Mouse (Mus musculus) embryo, embryonic 10 days (tissue): ENCODE results near the gene Tsg101.
"Not testable (repeated sequence)": the region's sequence is repeated elsewhere in the genome, so short reads cannot be mapped to it uniquely, and the experiment has no call there.

Experiments used
- DNase-seq: peaks from one replicate; pipeline ENCODE4 v3.0.0-alpha.2; 2015; ENCODE audit warnings: low spot score

Tsg101 gene

DNA sequence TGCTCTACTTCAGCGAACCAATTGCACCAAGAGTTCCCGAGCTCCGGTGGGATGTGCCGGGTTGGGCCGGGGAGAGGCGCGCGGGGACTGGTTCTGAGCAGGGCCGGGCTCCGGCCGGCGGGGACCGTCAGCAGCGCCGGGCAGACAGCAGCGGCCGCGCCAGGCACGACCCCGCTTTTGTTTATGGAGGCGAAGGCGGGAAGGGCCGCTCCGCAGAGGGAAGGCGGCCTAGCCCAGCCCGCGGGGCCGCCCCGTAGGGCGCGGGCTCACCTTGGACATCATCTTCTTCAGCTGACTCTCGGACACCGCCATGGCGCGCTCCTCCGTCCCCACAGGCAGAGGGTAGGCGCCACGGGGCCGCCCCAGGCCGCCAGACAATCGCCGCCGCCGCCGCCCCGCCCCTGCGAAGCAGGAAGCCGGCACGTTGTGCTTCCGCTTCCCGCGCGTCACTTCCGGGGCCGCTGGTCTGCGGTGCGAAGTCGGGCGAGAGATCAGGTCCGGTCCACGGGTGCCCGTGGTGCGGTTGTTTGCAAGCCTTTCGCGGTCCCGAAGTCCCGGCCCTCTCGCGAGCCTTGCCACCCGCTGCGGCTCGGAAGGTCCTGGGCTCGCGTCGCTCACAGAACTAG lies at the start of gene Tsg101:
Gene Tsg101, minus strand, starts transcription at position 419 of the 626 bp plus-strand sequence.
- peak; percentile 93 for DNase-seq

DNA sequence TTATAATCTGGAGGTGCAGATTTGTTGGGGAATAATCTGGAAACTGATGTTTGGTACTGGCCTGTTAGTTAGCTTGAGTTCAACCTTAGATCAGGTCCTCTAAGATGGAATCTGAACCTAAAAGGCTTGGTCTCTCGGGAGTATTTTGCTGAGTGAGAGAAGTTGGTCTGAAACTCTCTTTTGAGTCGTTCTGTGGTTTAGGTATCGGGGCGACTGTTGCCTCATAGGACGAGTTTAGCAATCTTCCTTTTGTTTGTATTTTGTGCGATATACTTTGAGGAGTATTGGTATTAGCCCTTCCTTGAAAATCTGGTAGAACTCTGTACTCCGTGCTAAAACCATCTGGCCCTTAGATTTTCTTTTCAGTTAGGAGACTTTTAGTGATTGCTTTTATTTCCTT lies 44.3 kb upstream of the Tsg101 start:
- no peak for DNase-seq

DNA sequence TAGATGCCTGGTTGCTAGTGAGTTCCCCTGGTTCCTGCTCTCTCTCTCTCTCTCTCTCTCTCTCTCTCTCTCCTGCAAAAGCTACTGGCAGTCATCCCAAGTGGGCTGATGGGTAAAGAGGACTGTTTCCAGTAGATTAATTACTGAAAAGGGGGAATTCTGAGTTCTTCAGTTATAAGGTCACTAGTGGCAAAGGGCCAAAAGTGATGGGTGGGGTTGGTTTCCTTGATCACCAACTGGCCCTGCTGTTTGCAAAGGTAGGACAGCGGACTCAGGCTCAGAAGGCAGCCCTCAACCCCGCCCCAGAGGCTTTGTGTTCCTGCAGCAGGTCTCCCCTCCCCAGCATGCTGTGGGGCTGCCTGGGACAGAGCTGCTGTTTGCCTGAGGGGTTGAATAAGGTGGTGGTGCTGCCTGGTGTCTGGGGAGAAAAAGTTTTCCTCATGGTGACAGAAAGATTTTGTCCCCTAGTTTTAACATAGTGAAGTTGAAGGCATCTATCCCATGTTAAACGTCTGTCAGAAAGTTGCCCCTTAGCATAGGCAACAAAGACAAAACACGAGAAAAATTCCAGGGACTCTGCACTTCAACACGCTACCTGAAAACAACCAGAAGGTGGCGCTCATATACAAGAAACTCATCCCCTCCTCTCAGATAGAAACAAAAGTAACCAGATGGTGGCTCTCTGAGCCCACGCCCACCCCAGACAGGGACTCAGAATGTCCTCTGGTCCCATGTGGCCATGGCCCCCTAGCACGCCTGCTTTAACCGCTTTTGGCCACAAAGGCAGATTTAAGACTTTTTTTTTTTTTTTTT lies 43.2 kb upstream of the Tsg101 start:
- peak; percentile 91 for DNase-seq

DNA sequence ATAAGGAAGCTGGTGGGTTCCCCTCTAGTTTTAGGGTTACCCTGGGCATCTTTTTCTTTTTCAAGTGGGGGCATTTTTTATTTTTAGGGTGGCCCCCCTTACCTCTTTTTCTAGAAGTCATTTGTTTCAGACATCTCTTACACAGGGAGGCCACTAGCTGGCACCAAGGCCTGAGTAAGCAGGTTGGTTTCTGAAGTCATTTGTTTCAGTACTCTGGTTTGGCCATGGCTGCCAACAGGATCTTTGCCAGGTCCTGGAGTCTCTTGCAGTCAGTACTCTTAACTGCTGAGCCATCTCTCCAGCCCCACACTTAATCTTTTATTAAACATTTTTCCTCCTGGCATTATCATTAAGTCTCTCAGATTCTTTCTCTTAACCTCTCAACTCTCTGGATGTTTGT lies 42.4 kb upstream of the Tsg101 start:
- no peak for DNase-seq

DNA sequence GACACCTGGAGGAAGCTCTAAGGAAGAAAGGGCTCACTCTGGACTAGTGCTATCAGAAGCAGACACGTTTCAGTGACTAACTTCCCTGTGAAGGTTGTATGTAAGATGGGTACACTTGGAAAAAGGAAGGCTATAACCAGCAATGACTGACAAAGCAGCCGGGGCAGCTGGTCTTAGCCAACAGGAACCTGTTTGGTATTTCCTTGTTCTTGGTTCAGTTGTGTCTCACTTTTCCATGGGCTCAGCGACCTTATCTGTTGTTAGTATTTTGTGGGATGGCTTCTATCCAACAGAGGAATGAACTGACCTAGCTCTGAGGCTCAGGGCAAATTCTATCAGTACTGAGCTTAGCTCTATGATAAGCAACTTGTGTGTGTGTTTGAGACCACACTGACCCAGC lies 41.2 kb upstream of the Tsg101 start:
- no peak for DNase-seq

DNA sequence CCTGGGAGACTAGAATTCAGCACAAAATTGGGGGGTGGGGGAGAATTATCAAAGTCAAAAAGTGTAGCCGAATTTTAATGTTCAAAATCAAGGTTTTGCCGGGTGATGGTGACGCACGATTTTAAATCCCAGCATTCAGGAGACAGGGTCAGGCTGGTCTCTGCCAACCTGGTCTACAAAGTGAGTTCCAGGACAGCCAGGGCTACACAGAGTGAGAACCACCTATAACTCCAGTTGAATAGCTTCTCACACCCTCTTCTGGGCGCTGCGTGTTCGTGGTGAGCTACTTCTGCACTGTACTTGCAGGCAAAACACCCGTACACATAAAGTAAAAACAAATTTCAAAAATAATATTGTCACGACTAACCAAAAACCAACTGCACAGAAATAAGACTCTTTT lies 39.1 kb upstream of the Tsg101 start:
- DNase-seq = no peak

DNA sequence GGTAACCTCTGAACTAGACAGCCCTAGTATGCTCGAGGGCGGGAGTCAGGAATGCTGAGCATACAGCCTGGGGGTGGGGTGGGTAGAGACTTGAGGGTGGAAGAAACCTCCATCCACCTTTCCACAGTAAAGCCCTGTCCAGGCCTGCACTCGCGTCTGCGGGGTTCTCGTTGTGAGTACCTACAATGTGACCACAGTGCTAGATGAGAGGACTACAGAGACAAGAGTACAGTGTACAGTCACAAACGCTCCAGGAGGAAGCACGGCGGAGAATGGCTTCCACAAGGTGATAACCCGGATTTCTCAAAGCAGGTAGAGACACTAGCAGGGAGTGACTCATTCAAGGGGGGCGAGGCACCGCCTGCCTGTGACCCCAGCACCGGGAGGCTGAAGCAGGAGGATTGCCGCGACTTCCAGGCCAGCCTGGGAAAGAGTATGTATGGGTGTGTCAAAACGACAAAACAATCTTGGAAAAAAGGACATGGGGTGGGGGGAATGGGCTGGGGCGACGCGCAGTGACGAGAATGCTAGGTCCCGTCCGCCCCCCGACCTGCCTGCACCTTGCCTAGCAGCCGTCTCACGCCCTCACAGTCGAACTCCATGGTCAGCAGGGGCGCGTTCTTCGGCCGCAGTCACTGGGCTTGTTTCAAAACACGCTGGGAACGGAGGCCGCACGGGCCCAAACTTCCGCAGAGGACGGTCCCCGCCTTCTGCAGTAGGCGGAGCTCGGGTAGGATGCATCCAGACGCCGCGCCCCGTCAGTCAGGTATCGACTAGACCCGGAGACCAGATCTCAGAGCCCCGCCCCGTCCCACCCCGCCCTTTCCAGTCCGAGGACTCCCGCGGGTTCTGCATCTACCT lies 38.3 kb upstream of the Tsg101 start, which contains the start of gene Uevld:
Gene Uevld, minus strand, starts transcription at position 697 of the 861 bp plus-strand sequence.
- peak; percentile 98 for DNase-seq

DNA sequence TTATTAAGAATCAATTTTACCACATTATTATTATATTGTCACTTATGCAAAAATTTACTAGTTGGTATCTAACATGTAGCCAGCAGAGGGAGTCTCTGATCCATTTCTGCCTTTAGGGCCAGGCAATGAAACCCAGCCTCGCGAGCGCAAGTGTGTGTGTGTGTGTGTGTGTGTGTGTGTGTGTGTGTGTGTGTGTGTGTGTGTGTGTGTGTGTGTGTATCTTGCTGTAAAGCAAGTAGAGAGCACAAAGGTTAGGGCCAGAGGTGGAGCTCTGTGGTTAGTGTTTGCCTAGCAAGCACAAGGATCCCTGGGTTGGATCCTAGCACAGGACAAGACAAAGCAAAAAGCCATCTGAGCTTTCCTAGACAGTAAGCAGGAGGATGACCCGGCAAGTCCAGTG lies 16.1 kb upstream of the Tsg101 start:
- peak; percentile 15 for DNase-seq

DNA sequence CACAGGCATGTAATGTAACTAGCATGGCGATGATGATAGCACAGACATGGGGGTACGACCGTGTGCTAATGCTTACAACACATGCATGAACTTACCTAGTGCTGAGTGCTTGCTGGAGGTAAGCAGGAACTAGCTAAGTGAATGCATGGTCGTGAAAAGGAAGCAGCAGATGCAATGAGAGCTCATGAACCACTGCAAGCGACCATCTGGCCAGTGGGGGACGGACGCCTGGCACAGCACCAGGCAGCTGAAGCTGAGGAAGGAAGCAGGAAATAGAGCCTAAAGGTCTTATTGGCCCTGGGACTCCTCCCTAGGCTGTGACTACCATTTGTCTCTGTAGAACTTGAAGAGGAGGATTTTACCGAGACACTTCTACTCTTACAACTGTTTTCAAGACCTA lies 15.0 kb upstream of the Tsg101 start:
- DNase-seq = no peak

DNA sequence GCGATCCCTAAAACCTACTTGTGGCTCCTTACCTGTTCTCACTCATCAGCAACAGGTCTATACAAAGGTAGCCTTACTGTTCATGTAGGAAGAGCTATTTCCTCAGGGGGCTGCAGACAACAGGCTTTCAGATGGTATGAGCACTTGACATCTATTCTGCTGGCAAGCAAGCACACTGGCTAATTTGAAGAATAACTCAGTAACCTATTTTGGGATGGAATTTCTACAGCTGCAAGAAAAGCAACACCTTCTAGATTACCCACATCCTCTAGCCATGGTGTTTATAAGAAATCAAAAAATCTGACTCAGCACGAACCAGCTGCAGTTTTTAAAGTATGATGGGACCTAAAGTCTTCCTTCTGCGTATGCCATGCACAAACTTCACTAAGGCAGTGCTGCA lies 11.6 kb upstream of the Tsg101 start:
- DNase-seq = no peak

DNA sequence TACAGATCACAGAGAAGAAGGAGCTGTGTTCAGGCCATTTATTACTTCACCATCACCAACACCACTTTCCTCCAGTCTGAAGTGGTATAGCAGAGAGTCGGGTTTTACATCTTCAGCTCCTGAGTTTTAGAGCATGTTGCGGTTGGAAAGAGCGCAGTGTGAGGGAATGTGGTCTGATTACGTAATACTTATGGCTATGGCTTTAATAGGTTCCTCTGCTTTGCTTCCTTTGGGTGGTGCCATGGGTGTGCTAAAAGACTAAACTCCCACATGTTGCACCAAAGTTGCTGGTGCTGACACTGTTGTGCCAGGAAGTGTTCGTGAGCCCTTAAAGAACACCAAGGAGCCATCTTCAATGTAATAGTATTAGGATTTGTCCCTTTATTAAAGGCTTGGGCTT lies 8.5 kb upstream of the Tsg101 start:
- DNase-seq = no peak

DNA sequence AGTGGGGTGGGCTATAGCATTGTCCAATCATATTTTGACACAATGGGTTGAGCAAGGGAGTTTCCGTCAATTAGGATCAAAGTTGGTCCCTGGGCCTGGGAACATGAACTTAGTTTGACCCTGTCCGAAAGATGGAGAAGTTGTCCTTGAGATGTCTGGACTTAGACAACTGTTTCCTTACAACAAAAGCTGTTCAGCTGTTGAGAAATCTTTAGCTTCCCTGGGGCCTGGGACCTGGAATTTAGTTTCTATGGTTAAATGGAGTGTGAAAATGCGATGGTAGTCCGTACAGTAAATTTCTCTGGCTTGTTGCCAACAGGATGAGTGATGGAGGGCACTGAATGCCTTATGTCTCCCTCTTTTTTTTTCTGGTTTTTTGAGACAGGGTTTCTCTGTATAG lies 2.3 kb upstream of the Tsg101 start:
- no peak for DNase-seq

DNA sequence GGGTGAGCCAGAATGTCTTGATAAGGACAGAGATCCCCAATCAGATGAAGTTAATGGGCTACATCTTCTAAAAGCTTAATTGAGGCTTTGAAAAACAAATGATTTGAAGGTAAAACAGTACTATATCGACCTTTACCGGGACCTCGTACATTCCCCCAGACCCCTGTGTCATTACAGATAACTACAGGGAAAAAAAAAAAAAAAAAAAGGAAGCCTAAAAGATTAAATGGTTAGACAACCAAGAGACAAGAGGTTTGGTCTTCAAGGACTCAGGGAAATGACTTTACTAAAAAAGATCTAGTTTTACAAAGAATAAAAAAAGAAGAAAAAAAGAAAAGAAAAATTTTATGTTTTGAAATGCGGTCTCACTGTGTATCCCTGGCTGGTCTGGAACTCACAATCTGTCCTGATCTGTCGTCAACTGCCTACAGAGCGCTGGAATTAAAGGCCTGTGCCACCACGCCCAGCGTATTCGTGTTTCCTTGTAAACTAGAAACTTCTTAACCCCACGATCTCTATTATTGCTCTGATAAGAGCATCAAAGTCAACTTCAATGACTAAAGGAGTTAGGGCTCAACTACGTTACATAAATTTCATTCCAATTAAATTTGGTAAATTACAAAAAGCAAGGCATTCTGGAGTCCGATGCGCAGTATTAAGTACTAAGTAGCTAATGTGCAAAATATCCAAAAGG lies 944 bp downstream of the Tsg101 start:
- peak; percentile 72 for DNase-seq

DNA sequence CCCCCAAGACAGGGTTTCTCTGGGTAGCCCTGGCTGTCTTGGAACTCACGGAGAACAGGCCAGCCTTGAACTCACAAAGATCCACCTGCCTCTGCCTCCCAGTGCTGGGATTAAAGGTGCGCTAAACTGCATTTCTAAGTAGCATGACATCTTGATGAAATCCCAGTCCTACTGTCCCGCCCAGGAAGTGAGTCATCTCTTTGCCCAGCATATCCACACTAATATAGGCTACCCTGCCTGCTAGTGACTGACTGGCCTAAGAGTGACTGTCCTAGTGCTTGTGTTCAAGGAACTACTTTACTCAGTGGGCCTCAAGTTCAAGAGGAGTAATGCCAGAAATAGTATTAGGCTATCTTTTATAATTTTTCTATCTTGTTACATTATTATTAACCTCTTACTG lies 3.4 kb downstream of the Tsg101 start:
- DNase-seq = no peak

DNA sequence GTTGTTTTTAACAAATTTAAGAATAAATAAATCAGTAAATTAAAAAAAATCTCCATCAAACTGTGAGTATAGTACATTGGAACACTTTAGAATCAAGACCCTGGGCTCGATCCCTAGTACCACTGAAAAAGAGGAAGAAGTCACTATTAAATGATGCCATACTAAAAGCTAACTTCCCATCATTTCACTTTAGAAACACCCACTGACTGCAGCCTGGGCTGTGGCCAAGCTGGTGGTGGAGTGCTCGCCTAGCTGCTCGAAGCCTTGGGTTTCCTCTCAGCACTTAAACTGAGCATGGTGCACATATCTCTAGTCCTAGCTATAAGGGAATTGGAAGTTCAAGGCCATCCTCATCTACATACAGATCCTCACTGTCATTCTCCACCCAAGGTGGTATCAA lies 8.5 kb downstream of the Tsg101 start:
- DNase-seq = no peak

DNA sequence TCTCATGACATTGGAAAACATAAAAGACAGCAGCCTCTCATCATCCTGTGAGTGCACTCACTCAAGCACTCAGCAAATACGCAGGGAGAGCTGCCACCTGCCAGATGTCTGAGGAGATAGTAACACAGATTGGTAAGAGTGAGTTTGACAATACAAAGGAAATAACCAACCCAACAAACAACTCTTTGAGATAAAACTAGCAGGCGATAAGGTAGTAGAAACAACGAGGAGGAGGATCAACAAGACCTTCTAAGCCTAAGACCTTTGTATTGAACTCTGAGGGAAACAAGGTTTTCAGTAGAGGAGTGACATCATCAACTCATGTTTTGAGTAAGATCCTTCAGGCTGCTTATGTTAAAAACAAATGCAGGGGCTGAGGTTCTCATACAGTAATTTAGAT lies 20.4 kb downstream of the Tsg101 start:
- DNase-seq = no peak

DNA sequence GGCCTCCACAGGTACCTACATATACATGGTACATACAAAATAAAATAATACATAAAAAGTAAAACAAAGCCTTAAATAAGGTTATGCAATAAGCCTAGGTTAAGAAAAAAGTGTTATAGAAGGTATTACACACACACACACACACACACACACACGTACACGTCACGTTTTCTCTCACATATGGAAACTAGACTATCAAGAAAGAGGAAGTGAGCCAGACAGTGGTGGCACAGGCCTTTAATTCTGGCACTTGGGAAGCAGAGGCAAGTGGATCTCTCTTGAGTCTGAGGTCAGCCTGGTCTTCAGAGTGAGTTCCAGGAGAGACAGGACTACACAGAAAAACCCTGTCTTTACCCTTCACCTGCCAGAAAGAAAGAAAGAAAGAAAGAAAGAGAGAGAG lies 24.3 kb downstream of the Tsg101 start:
- DNase-seq = no peak

DNA sequence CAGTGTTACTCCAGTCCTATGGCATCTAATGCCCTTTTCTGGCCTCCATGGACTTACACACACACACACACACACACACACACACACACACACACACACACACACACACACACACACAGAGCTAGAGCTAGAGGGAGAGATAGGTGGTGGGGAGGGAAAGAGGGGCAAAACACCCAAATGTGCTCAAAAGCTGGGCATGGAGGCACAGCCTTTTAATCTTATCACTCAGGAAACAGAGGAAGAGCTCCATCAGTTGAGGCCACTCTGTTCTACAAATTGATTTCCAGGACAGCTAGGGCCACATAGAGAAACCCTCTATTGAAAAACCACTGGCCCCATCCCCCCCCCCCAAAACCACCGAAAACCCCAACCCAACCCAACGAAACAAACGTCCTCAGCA lies 36.5 kb downstream of the Tsg101 start:
- DNase-seq = no peak

DNA sequence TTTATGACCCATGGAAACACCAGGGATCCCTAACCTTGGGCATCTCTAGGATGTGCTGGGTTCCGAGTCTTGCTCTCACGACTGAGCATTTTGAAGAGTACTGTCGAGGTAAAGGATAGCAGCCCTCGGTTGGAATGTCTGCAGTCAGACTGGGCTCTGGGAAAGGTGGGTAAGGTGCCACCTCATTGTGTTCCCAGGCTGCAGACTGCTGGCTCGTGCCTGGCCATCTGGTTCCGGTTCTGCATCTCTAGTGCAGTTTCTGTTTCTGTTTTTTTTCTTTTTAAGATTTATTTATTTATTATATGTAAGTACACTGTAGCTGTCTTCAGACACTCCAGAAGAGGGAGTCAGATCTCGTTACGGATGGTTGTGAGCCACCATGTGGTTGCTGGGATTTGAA lies 37.8 kb downstream of the Tsg101 start:
- DNase-seq = not testable (repeated sequence)

DNA sequence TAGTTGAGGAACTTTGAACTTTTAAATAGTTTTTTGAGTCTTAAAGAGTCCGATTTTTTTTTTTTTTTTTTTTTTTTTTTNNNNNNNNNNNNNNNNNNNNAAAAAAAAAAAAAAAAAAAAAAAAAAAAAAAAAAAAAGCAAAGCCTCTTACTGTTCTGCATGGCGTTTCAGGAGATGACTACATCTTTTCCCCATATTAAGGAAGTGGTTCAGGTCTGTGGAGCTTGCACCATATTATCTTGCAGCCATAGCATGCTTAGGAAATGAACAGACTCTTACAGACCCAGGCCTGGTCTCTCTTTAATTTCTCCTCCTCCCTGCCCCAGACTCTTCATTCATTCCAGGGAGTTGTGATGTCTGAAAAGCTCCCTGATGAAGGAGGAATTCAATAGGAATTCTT lies 38.8 kb downstream of the Tsg101 start:
- DNase-seq = no peak

DNA sequence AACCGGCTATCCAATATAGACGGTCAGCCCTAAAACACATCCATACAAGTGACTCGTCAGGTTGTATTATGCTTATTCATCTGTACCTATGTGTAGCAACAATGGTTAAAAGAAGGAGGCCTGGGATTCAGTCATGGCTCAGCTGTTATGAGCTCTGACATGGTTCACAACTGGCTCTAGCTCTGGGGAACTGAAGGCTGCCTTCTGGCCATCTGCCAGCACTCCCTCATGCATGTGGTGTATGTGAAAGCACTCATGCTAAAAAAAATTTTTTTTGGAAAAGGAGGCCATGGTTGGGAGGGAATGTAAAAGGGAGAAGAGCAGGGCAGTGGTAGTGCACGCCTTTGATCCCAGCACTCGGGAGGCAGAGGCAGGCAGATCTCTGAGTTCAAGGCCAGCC lies 39.9 kb downstream of the Tsg101 start:
- DNase-seq = no peak

DNA sequence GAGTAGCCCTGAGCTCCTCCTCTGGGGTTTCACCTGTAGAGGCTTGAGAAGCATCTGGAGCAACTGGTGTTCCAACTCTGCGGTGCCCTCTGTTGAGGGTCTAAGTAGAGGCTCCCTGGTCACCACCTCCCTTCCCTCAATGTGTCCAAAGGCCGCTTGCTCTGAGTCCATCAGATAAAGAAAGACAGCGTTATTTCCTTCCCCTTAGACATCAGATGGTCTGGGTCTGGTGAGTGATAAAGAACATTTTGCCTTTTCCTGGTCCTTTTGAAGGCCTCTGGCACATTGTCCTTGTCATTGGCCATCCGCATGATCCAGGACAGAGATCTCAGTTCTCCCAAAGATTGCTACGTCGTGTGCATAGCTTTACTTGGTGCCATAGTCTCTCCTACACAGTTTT lies 42.5 kb downstream of the Tsg101 start:
- no peak for DNase-seq
